Mouse (Mus musculus): ENCODE results near the gene Bzw1. TPM values are rescaled to one million over a fixed set of nuclear protein-coding genes. Genes with fewer than 3 reads are reported as not detected.

The Bzw1 gene
- polyA plus RNA-seq, 1 experiment from 2014 or later = 128 TPM

- Histone ChIP-seq H3K9ac (replicated peaks) (no peak overlapping the region), H3K4me3 (ENCODE audit: low read depth, low read length) (no peak overlapping the region), H3K9me3 (ENCODE audit: low read length) (no peaks in the 10 kb centered on the region), H3K27me3 (ENCODE audit: insufficient read depth, low read length) (no peaks in the 10 kb centered on the region), H3K4me2 (ENCODE audit: low read depth, low read length) (no peak overlapping the region), H3K27ac (ENCODE audit: low read depth) (no peak overlapping the region), H3K4me1 (ENCODE audit: insufficient read depth) (no peaks in the 10 kb centered on the region), H3K36me3 (replicated peaks; ENCODE audit: insufficient read depth, low read length) (no peaks in the 10 kb centered on the region)
- ATAC-seq (no peak), DNase-seq (no peak)
- 63% methylated on average over 3 of the region's 3 CpGs for WGBS (ENCODE audit: insufficient replicate concordance)
- no peak for TF ChIP-seq CTCF (IDR thresholded peaks at IDR 0.05; ENCODE audit: low read depth)
- TF ChIP-seq EP300 (IDR thresholded peaks at IDR 0.05; ENCODE audit: low read depth) = no peak
Observed at GRCm38 (mm10) chr1:58375574-58376147, 17.0 kb upstream of the Bzw1 start.

GRCm38 (mm10) chr1:58382586-58383281 lies 10.0 kb upstream of the Bzw1 start:
- no peak overlapping the region for H3K27ac ChIP-seq (ENCODE audit: low read depth)
- no peaks in the 10 kb centered on the region for H3K9me3 ChIP-seq (ENCODE audit: low read length)
- DNase-seq = no peak
- H3K4me2 ChIP-seq (ENCODE audit: low read depth, low read length) = no peak overlapping the region
- no peak overlapping the region for H3K9ac ChIP-seq (replicated peaks)
- no peaks in the 10 kb centered on the region for H3K27me3 ChIP-seq (ENCODE audit: insufficient read depth, low read length)
- TF ChIP-seq EP300 (IDR thresholded peaks at IDR 0.05; ENCODE audit: low read depth) (no peak), CTCF (IDR thresholded peaks at IDR 0.05; ENCODE audit: low read depth) (no peak)
- no peak; the same call in 1 of the 2 replicates for ATAC-seq
- no peak overlapping the region for H3K4me3 ChIP-seq (ENCODE audit: low read depth, low read length)
- H3K36me3 ChIP-seq (replicated peaks; ENCODE audit: insufficient read depth, low read length) = no peaks in the 10 kb centered on the region
- WGBS (ENCODE audit: insufficient replicate concordance) = 74% methylated on average over 5 of the region's 5 CpGs
- H3K4me1 ChIP-seq (ENCODE audit: insufficient read depth) = 0 out of 2 replicates have a peak, but pooled peaks cover 2% of the 10 kb centered on the region

GRCm38 (mm10) chr1:58391421-58392267 lies 1.1 kb upstream of the Bzw1 start:
- DNase-seq (no peak), ATAC-seq (no peak)
- H3K27me3 ChIP-seq (ENCODE audit: insufficient read depth, low read length) = no peaks in the 10 kb centered on the region
- H3K4me2 ChIP-seq (ENCODE audit: low read depth, low read length) = peak overlapping the region; percentile 91
- H3K9ac ChIP-seq (replicated peaks) = peak overlapping the region; percentile 96
- H3K4me1 ChIP-seq (ENCODE audit: insufficient read depth) = peaks cover 20% of the 10 kb centered on the region
- H3K27ac ChIP-seq (ENCODE audit: low read depth) = peak overlapping the region; percentile 99
- peak overlapping the region; percentile 95 for H3K4me3 ChIP-seq (ENCODE audit: low read depth, low read length)
- 40% methylated on average over 19 of the region's 19 CpGs for WGBS (ENCODE audit: insufficient replicate concordance)
- H3K36me3 ChIP-seq (replicated peaks; ENCODE audit: insufficient read depth, low read length) = peaks cover 16% of the 10 kb centered on the region
- no peaks in the 10 kb centered on the region for H3K9me3 ChIP-seq (ENCODE audit: low read length)
- TF ChIP-seq EP300 (IDR thresholded peaks at IDR 0.05; ENCODE audit: low read depth) (no peak), CTCF (IDR thresholded peaks at IDR 0.05; ENCODE audit: low read depth) (no peak)

- ATAC-seq = peak; percentile 23
- peak overlapping the region; percentile 95 for H3K4me3 ChIP-seq (ENCODE audit: low read depth, low read length)
Observed at GRCm38 (mm10) chr1:58392268-58392651, 438 bp upstream of the Bzw1 start.

DNA sequence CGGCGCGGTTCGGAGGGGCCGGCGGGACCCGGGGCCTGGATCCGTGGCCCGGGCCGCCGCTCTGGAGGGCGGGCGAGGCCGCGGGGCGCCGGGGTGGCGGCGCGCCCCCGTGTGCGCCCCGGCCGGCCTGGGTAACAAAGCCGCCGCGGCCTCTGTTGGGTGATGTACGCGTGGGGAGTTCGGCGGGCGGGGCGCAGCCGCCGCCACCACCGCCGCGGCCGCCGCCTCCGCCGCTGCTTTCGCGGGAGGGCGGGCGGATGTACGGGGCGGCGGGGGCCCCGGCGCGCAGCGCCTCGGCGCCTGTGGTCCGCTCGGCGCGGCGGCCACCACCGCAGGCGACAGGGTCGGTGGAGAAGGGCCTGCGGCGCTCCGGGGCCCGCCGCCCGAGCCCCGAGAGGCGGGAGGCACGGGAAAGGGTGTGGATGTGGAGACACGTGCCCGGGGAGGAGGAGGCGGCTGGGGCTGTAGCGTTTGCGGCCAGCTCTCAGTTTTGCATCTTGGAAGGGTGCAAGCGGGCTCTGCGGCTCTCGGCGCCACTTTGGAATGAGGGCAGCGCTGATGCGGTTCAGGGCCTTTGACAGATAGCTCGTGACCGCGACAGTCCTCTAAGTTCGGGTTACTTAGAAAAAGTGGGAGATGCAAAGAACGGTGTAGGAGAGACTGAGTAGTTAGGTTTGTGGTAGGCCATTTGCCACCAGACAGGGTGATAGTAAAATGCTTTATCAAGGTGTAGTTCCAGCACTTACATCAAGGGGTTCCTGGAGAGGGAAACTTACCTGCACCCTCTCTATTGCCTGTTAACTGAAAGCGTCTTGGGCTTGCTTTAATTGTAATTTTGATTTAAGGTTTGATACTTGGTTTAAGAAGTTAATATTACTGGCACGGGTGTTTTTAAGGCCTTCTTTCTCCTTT lies 842 bp downstream of the Bzw1 start:
- under 1% methylated on average over 57 of the region's 90 CpGs for WGBS (ENCODE audit: insufficient replicate concordance)
- ATAC-seq (peak; percentile 58), DNase-seq (peak; percentile 65)
- peaks cover 35% of the 10 kb centered on the region for H3K36me3 ChIP-seq (replicated peaks; ENCODE audit: insufficient read depth, low read length)
- no peaks in the 10 kb centered on the region for H3K27me3 ChIP-seq (ENCODE audit: insufficient read depth, low read length)
- TF ChIP-seq EP300 (IDR thresholded peaks at IDR 0.05; ENCODE audit: low read depth) = no peak
- no peak for TF ChIP-seq CTCF (IDR thresholded peaks at IDR 0.05; ENCODE audit: low read depth)
- H3K4me1 ChIP-seq (ENCODE audit: insufficient read depth) = peaks cover 20% of the 10 kb centered on the region
- no peaks in the 10 kb centered on the region for H3K9me3 ChIP-seq (ENCODE audit: low read length)
- H3K9ac ChIP-seq (replicated peaks) = peak overlapping the region; percentile 96
- peak overlapping the region; percentile 91 for H3K4me2 ChIP-seq (ENCODE audit: low read depth, low read length)
- H3K4me3 ChIP-seq (ENCODE audit: low read depth, low read length) = peak overlapping the region; percentile 95
- H3K27ac ChIP-seq (ENCODE audit: low read depth) = peak overlapping the region; percentile 99

More at GRCm38 (mm10) chr1:58392268-58392651, 438 bp upstream of the Bzw1 start:
- DNase-seq = no peak
- Histone ChIP-seq H3K4me1 (ENCODE audit: insufficient read depth) (peaks cover 20% of the 10 kb centered on the region), H3K4me2 (ENCODE audit: low read depth, low read length) (peak overlapping the region; percentile 91), H3K27me3 (ENCODE audit: insufficient read depth, low read length) (no peaks in the 10 kb centered on the region), H3K9me3 (ENCODE audit: low read length) (no peaks in the 10 kb centered on the region), H3K9ac (replicated peaks) (peak overlapping the region; percentile 96), H3K36me3 (replicated peaks; ENCODE audit: insufficient read depth, low read length) (peaks cover 22% of the 10 kb centered on the region), H3K27ac (ENCODE audit: low read depth) (peak overlapping the region; percentile 99)
- WGBS (ENCODE audit: insufficient replicate concordance) = 1% methylated on average over 16 of the region's 16 CpGs
- TF ChIP-seq CTCF (IDR thresholded peaks at IDR 0.05; ENCODE audit: low read depth) = no peak
- TF ChIP-seq EP300 (IDR thresholded peaks at IDR 0.05; ENCODE audit: low read depth) = no peak

Measured in liver, postnatal 0 days (tissue).